Mouse (Mus musculus): Measurements from ENCODE around the gene Nav3. TPM values are rescaled to one million over a fixed set of nuclear protein-coding genes. Genes with fewer than 3 reads are reported as not detected.

Gene Nav3
- polyA plus RNA-seq, 1 experiment from 2014 or later, result 1.6 TPM

DNA sequence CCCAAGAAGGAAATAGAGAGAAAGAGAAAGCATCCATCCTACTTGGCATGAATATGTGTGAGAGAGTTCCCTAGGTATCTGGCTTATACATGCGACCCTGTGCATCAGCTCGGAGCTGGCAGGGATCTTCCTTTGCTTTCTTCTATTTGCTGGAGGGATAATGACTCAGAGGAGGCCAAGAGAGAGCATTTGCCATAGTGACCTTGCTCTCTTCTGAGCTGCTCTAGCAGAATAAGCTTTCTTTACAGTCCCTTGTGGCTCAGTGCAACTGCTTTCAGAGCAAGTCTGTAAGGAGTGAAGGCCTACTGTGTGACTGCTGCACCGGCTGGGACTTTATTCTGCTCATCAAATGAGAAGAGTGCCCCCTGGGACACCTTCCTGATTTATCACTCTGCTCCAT lies 715.7 kb downstream of the Nav3 start:
- no peaks in the 10 kb centered on the region for H3K27me3 ChIP-seq (replicated peaks)
- H3K9ac ChIP-seq, result no peak overlapping the region
- no peaks in the 10 kb centered on the region for H3K36me3 ChIP-seq
- no peak overlapping the region for H3K4me3 ChIP-seq
- no peak overlapping the region for H3K27ac ChIP-seq (ENCODE audit: poor library complexity, severe bottlenecking)
- H3K4me2 ChIP-seq, result no peak overlapping the region
- 0 out of 2 replicates have a peak, but pooled peaks cover 3% of the 10 kb centered on the region for H3K9me3 ChIP-seq (replicated peaks)
- no peaks in the 10 kb centered on the region for H3K4me1 ChIP-seq (replicated peaks)
- ATAC-seq (ENCODE audit: insufficient number of reproducible peaks, low FRiP score), result no peak
- WGBS, result 66% methylated on average over 3 of the region's 3 CpGs

DNA sequence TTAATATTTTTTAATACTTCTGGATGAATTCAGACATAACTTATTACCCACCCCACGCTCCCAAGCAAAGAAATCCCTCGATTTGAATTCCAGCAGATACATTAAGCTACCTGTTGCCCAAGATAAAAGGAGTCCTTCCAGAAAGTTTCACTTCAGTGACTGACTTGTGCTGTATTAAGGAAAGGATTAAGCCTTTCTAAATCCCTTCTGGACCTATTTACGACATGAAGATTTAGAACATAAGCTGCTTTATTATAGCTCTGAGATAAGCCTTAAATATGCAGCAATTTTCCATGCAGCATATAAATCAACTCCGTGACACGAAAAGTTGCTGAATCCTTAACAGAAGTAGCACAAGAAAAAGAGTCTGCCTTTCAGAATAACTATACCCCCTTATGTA lies 732.4 kb downstream of the Nav3 start:
- no peak for ATAC-seq (ENCODE audit: insufficient number of reproducible peaks, low FRiP score)
- no peaks in the 10 kb centered on the region for H3K36me3 ChIP-seq
- H3K4me3 ChIP-seq, result no peak overlapping the region
- no peaks in the 10 kb centered on the region for H3K4me1 ChIP-seq (replicated peaks)
- no peaks in the 10 kb centered on the region for H3K27me3 ChIP-seq (replicated peaks)
- no peak overlapping the region for H3K27ac ChIP-seq (ENCODE audit: poor library complexity, severe bottlenecking)
- no peak overlapping the region for H3K4me2 ChIP-seq
- H3K9ac ChIP-seq, result no peak overlapping the region
- WGBS, result 82% methylated on average over 5 of the region's 5 CpGs
- no peaks in the 10 kb centered on the region for H3K9me3 ChIP-seq (replicated peaks)

DNA sequence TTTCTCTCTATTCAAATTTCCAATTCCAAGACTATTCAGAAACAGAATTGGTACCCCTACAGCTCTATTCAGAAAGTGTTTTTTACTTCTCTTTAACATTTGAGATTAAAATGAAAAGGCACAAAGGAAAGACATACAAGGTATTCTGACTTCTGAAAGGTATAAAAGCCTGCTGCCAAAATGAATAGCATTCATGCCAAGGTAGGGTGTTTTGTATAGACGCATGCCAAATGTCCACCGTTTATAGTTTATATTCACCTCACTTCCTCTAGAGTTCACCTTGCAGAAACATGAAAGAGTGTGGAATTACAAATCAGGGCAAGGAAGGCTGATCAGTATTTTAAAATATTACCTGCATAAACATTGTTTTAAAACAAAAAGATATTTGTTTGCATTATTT lies 737.2 kb downstream of the Nav3 start:
- no peak overlapping the region for H3K4me2 ChIP-seq
- no peaks in the 10 kb centered on the region for H3K9me3 ChIP-seq (replicated peaks)
- no peak overlapping the region for H3K4me3 ChIP-seq
- no peaks in the 10 kb centered on the region for H3K4me1 ChIP-seq (replicated peaks)
- H3K27ac ChIP-seq (ENCODE audit: poor library complexity, severe bottlenecking), result no peak overlapping the region
- no peaks in the 10 kb centered on the region for H3K27me3 ChIP-seq (replicated peaks)
- H3K36me3 ChIP-seq, result no peaks in the 10 kb centered on the region
- no peak for ATAC-seq (ENCODE audit: insufficient number of reproducible peaks, low FRiP score)
- WGBS, result 87% methylated on average over 2 of the region's 2 CpGs
- no peak overlapping the region for H3K9ac ChIP-seq

DNA sequence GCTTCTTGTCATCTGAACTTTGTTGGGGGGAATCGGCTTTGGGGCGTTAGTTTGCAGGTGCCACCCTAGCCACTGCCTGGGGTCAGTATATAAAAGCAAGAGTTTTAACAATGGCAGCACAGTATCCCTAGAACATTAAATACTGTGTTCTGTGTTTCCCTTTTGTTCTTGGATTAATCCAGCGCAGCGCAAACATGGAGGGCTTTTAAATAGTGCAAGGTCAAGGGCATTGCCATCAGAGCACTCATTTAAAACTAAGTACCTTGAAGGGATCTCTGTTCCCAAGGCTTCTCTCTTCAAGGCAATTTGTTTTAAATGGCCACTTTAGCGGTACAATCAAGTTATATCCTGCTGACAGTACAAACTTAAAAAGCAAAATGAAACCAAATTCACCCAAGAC lies 737.6 kb downstream of the Nav3 start:
- Histone ChIP-seq H3K4me1 (replicated peaks) (no peaks in the 10 kb centered on the region), H3K27ac (ENCODE audit: poor library complexity, severe bottlenecking) (no peak overlapping the region), H3K4me3 (no peak overlapping the region), H3K27me3 (replicated peaks) (no peaks in the 10 kb centered on the region), H3K36me3 (no peaks in the 10 kb centered on the region), H3K9me3 (replicated peaks) (no peaks in the 10 kb centered on the region), H3K4me2 (no peak overlapping the region), H3K9ac (no peak overlapping the region)
- WGBS, result 82% methylated on average over 5 of the region's 5 CpGs
- ATAC-seq (ENCODE audit: insufficient number of reproducible peaks, low FRiP score), result no peak

DNA sequence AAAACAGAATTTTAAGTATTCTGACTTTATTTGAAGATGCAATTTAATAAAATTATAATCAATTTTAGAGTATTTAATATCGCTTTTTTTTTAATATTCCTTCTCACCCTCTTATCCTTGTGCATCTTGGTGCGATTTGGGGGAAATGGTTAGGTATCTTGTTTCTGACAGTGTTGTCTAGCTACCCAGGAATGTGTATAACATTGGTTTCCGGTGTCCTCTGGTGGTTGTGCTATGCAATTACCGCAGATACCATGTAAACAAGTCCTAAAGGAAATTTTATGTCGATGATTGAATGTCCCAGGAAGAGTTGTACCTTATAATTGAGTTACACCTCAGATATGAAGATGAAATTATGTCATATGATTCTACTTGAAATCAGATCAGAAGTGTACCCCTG lies 743.0 kb downstream of the Nav3 start:
- H3K27ac ChIP-seq (ENCODE audit: poor library complexity, severe bottlenecking), result no peak overlapping the region
- 37% methylated on average over 5 of the region's 5 CpGs for WGBS
- no peaks in the 10 kb centered on the region for H3K27me3 ChIP-seq (replicated peaks)
- H3K4me2 ChIP-seq, result no peak overlapping the region
- H3K36me3 ChIP-seq, result no peaks in the 10 kb centered on the region
- no peak overlapping the region for H3K9ac ChIP-seq
- no peaks in the 10 kb centered on the region for H3K9me3 ChIP-seq (replicated peaks)
- ATAC-seq (ENCODE audit: insufficient number of reproducible peaks, low FRiP score), result no peak
- H3K4me3 ChIP-seq, result no peak overlapping the region
- H3K4me1 ChIP-seq (replicated peaks), result no peaks in the 10 kb centered on the region

DNA sequence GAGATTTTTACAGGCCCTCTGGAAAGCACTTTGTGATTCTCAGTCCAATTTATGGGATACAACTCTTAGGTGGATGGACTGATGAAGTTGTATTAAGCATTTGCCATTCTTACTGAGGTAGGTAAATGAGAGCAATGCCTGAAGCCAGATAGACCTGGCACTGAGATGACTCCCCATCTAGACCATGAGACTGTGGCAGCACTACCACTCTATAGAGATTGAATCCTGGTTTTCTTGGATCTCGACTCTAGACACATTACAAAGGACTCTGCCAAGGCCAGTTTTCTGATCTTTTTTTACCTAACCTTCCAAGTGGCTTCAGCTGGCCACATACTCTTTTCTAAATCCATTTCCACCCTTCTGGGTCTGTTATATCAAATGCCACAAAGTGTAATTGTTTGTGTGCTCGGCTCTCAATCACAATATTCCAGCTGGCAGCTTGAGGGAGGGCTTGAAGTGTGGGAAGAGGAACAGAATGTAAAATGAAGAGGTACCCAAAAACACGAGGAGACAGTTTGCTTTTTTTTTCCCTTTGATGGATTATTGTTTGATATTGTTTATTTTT lies 756.2 kb downstream of the Nav3 start:
- H3K9me3 ChIP-seq (replicated peaks), result no peaks in the 10 kb centered on the region
- no peak overlapping the region for H3K9ac ChIP-seq
- no peak for ATAC-seq (ENCODE audit: insufficient number of reproducible peaks, low FRiP score)
- no peak overlapping the region for H3K4me2 ChIP-seq
- 59% methylated on average over 3 of the region's 3 CpGs for WGBS
- no peaks in the 10 kb centered on the region for H3K27me3 ChIP-seq (replicated peaks)
- no peaks in the 10 kb centered on the region for H3K36me3 ChIP-seq
- H3K4me1 ChIP-seq (replicated peaks), result no peaks in the 10 kb centered on the region
- H3K27ac ChIP-seq (ENCODE audit: poor library complexity, severe bottlenecking), result no peak overlapping the region
- no peak overlapping the region for H3K4me3 ChIP-seq

DNA sequence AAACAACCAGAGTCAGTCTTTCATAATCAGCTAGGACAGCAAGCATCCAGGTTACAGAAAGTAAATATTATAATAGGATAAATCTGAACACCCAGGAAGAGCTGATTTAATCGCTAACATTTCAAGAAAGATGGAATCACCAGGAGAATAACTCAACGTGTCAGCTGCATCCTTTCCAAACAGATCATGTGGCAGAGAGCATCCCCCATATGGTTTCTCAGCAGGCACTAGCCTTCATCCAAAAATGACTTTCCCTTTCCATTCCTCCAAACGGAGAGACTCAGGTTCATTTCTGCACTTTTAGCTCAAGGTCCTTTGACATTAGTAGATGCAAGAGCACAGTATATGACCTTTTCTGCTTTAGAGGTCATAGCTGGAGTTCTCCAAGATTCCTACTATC lies 765.4 kb downstream of the Nav3 start:
- H3K9me3 ChIP-seq (replicated peaks), result no peaks in the 10 kb centered on the region
- ATAC-seq (ENCODE audit: insufficient number of reproducible peaks, low FRiP score), result no peak
- H3K9ac ChIP-seq, result no peak overlapping the region
- H3K36me3 ChIP-seq, result no peaks in the 10 kb centered on the region
- no peak overlapping the region for H3K27ac ChIP-seq (ENCODE audit: poor library complexity, severe bottlenecking)
- no peak overlapping the region for H3K4me2 ChIP-seq
- WGBS, result 74% methylated on average over 3 of the region's 3 CpGs
- H3K4me1 ChIP-seq (replicated peaks), result no peaks in the 10 kb centered on the region
- H3K27me3 ChIP-seq (replicated peaks), result no peaks in the 10 kb centered on the region
- H3K4me3 ChIP-seq, result no peak overlapping the region

- Histone ChIP-seq H3K36me3 (no peaks in the 10 kb centered on the region), H3K27me3 (replicated peaks) (no peaks in the 10 kb centered on the region), H3K27ac (ENCODE audit: poor library complexity, severe bottlenecking) (no peak overlapping the region), H3K9ac (no peak overlapping the region), H3K4me1 (replicated peaks) (no peaks in the 10 kb centered on the region), H3K9me3 (replicated peaks) (no peaks in the 10 kb centered on the region), H3K4me3 (peak overlapping the region; percentile 14), H3K4me2 (peak overlapping the region; percentile 47)
- 49% methylated on average over 27 of the region's 27 CpGs for WGBS
- ATAC-seq (ENCODE audit: insufficient number of reproducible peaks, low FRiP score), result peak; percentile 76; the same call in 1 of the 2 replicates
These were observed 771.6 kb downstream of the Nav3 start for GRCm38 (mm10) chr10:109684109-109685056.

DNA sequence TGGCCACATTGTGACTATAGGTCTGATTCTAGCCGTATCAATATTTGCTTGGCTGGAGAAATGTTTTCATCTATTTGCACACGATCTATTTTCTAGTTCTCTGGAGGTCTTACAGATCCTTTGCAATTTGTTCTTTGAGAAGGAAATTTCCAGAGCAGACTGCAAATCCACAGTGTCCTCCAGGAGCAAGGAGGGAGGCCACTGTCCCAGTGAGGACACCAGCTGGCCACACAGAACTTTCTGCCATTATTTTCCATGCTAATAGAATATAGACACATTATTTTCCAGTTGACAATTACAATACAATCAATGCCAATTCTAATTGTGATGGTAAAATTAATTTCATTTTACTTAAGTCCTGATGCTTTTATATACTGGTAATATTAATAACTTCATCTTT lies 783.1 kb downstream of the Nav3 start:
- H3K4me2 ChIP-seq, result no peak overlapping the region

GRCm38 (mm10) chr10:109667453-109667852 lies 788.6 kb downstream of the Nav3 start:
- Histone ChIP-seq H3K27me3 (replicated peaks) (no peaks in the 10 kb centered on the region), H3K4me3 (no peak overlapping the region), H3K9me3 (replicated peaks) (no peaks in the 10 kb centered on the region), H3K36me3 (no peaks in the 10 kb centered on the region), H3K27ac (ENCODE audit: poor library complexity, severe bottlenecking) (no peak overlapping the region), H3K9ac (no peak overlapping the region), H3K4me1 (replicated peaks) (no peaks in the 10 kb centered on the region), H3K4me2 (no peak overlapping the region)
- 61% methylated on average over 4 of the region's 4 CpGs for WGBS
- ATAC-seq (ENCODE audit: insufficient number of reproducible peaks, low FRiP score), result no peak

More for the DNA sequence above, 783.1 kb downstream of the Nav3 start:
- ATAC-seq (ENCODE audit: insufficient number of reproducible peaks, low FRiP score), result no peak
- Histone ChIP-seq H3K27ac (ENCODE audit: poor library complexity, severe bottlenecking) (no peak overlapping the region), H3K4me3 (no peak overlapping the region), H3K27me3 (replicated peaks) (no peaks in the 10 kb centered on the region), H3K36me3 (no peaks in the 10 kb centered on the region), H3K9me3 (replicated peaks) (no peaks in the 10 kb centered on the region), H3K4me1 (replicated peaks) (no peaks in the 10 kb centered on the region), H3K9ac (no peak overlapping the region)
- 79% methylated on average over 2 of the region's 2 CpGs for WGBS

DNA sequence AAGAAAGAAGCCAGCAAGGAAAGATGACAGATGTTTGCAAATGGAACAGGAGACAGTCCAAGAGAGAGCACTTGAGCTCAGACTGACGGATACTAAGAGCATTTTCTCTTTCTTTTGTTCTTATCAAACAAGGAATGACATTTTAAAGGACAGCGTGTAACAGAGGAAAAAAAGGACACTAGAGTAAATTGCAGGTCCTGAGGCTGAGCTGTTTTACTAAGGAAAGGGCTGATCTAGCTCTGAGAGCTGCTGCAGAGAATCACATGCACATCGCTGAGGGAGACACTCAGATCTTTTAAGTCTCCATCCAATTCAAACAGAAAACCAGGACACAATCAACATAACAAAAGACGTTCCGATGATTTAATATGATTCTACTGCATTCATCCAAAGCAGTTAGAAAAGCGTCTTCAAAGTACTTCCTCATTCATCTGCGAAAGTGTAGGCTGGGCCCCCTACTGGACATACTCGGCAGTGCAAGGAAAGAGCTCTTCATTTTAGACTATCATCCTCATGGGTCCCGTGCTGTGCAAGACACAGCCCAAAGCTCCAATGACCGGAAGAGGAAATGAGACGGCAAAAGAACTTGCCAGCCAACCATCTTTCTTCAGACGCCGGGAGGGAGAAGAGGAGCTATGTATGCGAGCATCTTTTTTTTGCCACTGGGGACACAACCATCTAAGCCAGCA lies 791.2 kb downstream of the Nav3 start:
- no peak for ATAC-seq (ENCODE audit: insufficient number of reproducible peaks, low FRiP score)

More for the DNA sequence above, 791.2 kb downstream of the Nav3 start:
- Histone ChIP-seq H3K4me3 (peak overlapping the region; percentile 31), H3K4me1 (replicated peaks) (no peaks in the 10 kb centered on the region), H3K4me2 (peak overlapping the region; percentile 52), H3K27ac (ENCODE audit: poor library complexity, severe bottlenecking) (no peak overlapping the region), H3K27me3 (replicated peaks) (no peaks in the 10 kb centered on the region), H3K9me3 (replicated peaks) (no peaks in the 10 kb centered on the region), H3K36me3 (no peaks in the 10 kb centered on the region), H3K9ac (no peak overlapping the region)
- 28% methylated on average over 14 of the region's 14 CpGs for WGBS

Data from heart, embryonic 12.5 days (tissue).